Mouse (Mus musculus): ENCODE results near the gene Fli1.

Fli1 gene

DNA sequence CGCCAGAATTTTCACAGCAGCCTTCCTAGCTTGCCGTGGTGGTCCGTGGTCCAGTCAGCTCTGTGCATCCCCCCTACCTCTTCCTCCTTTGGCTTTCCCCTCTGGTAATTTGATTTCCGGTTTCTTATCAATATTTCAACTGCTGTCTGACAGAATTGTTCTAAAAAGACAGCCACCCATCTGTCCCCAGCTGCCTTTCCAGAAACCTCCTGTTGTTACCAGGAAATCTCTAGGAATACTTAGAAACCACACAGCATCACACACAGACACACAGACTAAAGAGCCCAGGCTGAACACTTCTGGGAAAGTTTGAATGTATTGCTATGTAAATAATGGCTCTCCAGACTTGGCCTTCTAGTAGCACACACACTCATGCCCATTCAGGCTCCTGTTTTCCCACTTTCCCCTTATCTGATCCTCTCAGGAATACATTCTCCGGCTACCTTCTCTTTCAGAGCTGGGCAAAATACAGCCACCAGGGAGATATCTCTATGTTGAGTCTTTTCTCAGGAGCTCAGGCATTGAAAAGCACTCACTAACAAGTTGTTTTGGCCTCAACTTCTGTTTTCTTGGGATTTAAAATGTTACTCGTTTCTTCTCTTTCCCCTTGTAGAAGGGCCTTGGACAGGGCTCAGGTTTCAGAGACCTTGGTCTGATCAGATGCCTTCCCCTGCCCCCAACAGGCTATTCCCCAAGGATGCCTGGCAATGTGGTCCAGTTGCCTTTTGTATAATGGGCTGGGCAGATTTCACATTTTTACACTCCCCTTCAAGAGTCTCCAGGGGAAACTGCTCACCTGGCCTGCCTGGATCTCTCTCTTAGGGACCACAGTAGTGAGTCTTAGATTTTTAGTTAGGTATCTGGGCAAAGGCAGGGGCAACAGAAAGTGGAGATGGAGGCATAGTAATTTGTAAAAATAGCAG, 7.1 kb upstream of the Fli1 start:
- DNase-seq: no peak

GRCm38 (mm10) chr9:32546731-32547130, 4.1 kb upstream of the Fli1 start:
- no peak for DNase-seq

DNA sequence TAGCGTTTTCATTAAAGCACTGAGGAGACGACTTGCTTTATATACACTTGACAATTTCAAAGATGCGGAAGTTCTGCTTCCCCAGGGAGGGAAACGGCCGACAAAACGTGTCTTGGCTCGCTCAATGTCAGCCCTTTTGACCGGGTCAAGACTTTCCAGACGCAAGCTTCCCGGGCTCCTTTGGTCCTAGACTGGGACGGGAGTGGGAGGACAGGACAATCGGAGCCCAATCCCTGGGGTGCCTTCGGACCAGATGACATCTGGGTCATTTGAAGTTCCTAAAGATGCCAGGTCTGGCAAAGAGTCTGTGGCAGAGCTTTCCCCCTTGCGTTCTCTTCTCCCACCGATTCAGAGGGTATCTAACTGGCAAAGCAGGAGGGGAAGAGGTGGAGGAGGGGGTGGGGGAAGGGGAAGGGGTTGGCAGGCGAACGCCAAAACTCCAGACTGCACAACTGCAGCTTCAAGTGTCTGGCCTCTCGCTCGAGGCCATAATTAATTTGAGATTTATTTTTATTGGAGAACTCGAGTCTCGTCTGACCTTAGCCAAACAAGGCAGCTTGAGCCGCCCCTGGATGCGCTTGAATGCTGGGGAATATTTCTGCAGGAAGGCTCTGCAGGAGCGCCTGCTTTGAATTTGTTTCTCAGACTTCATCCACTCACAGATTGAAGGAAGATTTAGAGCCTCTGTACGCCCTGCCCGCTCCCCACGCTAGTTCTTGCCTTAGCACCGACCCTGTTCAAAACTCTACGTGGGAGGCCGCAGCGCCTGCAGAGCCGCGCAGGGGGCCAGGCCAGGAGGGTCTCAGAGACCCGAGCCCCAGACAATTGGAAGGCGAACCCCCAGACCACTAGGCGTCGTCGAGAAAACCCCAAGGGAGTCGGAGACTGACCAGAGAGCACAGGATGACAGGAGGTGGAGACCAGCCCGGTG, 2.3 kb upstream of the Fli1 start:
- DNase-seq: no peak

DNA sequence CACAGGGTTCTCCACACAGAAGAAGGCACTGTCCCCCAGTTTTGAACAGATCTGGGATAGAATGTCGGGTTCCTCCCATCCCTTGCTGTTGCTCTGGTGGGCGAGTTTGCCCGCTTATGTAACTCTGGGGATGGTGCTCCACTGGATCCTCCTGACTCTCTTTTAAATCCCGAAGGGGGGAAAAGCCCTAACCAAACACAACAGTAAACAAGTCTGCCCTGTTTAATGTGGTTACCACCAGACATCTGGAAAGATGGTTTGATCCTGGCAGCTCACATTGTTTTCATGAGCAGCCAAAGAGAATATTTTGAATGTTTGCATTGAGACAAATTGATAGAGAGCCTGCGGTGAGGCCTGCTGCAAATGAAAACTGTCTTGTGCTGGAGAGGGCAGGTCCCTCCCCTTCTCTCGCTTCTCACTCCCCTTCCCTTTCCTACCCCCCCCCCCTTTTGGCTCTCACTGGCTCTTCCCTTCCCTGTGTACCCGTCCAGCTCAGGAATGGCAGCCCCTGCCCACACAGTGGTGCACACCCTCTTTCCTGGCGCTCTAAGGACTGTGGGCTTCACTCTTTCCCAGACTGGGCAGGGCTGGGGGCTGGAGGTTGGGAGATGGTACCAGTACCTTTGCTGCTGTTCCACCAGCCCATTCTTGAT, 1.4 kb upstream of the Fli1 start:
- DNase-seq: no peak

GRCm38 (mm10) chr9:32543040-32543581, 450 bp upstream of the Fli1 start:
- DNase-seq: no peak

DNA sequence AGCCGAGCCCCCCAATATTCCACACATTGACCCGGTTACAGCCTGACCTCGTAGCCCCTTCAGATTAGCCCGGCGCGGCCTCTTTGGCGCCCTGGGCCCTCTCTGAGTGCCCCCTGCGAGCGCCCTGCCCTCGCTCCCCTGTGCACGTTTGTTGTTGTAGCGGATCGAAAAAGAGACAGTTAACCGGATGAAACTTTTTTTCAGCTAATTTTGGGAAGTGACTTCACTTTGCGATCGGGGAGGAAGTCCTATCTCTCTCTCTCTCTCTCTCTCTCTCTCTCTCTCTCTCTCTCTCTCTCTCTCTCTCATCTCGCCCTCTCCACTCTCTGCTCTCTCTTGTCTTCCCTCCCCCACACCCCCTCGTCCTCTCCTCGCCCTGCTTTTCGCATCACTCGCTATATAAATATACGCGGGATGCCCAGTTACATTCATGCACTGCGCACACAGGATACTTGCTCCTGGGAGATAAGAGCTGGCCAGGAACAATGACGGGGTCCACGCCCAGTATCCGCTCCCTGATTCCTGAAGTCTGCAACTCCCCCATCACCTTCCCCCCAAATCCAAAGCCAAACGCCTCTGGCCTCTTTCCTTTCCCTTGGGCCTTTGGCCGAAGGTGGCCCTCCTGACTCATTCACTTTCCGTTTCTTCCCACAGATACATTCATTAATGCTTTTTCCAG, 1.3 kb downstream of the Fli1 start:
- no peak for DNase-seq

DNA sequence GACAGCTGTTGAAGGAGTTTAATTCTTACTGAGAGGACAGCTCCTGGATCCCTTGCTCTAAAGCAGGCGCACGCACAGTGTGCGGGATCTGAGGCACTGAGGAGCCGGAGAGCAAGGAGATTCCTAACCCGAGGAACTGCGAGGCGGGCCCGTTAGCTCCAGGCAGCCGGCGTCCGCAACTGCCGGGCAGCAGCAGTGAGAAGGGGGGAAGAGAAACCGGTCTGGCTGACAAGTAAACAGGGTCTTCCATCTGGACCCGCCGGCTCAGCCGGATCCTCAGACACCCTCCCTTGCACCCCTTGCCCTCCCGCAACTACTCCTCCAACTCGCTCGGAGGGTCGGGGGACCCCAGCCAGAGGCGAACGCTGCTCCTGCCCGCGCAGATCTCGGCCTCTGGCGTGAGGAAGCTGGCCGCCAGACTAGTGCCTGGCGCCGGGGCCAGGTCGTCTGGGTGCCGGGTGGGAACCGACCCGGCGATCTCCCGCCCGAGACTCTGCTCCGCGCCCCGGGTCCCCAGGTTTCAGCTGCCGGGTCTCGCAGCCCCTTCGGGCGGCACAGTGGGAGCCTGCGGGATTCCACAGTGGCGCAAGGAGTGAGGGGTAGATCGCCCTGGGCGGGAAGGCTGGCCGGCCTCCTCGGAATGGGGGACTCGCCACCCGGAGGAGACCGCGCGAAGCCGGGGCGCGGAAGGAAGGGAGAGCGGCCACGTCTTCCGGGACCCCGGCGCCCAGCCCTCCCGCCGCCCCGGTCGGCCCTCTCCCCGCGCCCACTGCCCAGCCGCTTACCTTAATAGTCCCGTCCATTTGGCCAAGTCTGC, 2.0 kb downstream of the Fli1 start:
- no peak for DNase-seq

DNA sequence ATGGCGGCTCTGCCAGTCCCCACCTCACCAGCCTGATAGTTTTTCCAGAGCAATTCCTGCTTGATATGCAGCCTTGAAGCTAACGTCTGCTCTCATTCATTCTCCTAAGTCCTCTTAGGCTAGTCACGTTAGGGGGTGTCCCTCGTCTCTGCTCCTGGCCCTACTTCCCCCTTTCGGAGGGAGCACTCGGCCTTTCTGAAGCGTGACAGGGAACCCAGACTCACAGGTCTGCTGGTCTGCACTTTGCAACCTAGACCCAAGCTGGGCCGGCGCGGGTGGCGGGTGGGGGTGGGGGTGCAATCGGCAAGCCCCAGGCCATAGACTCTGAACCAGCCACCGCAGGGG, 2.6 kb downstream of the Fli1 start:
- DNase-seq: no peak

DNA sequence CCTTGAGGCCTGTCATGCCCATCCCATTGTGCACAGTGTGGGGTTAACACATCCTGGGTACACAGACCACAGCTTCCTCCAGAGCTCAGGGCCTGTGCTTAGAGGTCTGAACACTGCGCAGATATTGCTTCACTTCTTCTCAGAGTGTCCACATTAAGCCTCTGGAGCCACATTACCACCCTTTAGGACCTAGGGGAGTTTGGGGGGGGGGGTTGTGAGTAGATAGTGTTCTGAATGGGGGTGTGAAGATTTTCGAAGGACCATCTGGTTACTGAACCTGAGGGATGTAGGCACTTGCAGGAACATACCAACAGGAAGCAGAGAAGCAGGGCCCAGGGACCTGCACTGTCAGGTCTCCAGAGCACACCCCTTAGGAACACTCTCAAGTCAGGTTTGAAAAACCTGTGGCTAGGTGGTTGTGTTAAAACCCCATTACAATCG, 3.3 kb downstream of the Fli1 start:
- DNase-seq: no peak

DNA sequence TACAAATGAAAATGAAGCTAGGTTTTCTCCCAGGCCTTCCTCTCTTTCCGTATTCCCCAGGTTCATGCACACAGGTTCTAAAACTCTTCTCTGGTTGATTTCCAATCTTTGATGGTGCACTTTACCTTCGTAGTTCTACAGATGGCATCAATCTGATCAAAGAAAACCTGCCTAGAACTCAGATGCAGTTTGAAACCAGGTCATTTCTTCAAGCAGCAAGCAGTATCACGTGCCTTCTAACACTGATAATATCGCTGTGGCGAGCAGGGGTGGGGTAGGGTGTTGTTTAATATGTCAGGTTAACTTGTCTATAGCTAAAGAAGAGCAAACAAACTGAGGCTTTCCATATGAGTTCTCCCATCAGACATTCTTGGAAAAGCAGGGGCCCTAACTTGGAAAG, 4.5 kb downstream of the Fli1 start:
- no peak for DNase-seq

GRCm38 (mm10) chr9:32537706-32538105, 5.0 kb downstream of the Fli1 start:
- no peak for DNase-seq

DNA sequence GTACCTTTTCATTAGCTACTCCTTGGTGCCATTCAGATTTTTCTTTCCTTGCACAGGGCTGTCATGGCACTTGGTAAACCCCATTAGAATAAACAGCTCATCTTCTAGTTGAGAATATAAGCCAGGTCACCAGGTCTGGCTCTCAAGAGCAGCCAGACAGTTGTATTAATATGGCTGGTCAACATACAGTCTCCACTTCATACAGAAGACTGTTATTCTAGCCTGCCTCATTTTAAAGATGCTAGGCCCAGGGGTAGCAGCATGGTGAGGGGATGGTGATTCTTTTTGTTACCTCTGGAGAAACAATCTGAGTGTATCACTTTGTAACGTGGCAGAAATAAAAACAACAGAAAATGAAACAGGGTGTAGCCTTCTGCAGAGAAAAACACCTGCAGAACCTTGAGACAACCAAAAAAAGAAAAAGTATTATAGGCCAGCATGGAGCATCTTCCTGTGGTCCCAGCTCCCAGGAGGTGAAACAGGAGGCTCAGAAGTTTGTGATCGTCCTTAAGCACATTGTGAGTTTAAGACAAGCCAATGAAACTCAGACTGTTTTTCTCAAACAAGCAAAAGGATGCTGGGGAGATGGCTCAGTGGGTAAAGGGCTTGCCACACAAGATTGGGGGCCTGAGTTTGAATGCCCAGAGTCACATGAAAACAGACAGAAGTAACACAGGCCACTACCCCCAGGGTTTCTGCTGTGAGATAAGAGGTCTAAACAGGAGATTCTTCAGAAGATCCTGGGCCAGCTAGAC, 7.3 kb downstream of the Fli1 start:
- DNase-seq: no peak

- no peak for DNase-seq
These were observed 8.5 kb downstream of the Fli1 start for GRCm38 (mm10) chr9:32534025-32534615.

GRCm38 (mm10) chr9:32531588-32531987, 11.1 kb downstream of the Fli1 start:
- DNase-seq: no peak

- DNase-seq: no peak
These were observed 11.7 kb downstream of the Fli1 start for GRCm38 (mm10) chr9:32530975-32531374.

GRCm38 (mm10) chr9:32530188-32530587, 12.5 kb downstream of the Fli1 start:
- no peak for DNase-seq

- DNase-seq: no peak
These were observed 13.1 kb downstream of the Fli1 start for GRCm38 (mm10) chr9:32529594-32529993.

GRCm38 (mm10) chr9:32527329-32527728, 15.3 kb downstream of the Fli1 start:
- no peak for DNase-seq

GRCm38 (mm10) chr9:32525787-32526186, 16.9 kb downstream of the Fli1 start:
- DNase-seq: no peak
